Mouse (Mus musculus): ENCODE results near the gene Parl. TPM values are rescaled to one million over a fixed set of nuclear protein-coding genes. Genes with fewer than 3 reads are reported as not detected.

Parl gene
- total RNA-seq, 2 experiments from 2014 or later = 53.5 to 64.1 TPM

GRCm38 (mm10) chr16:20238646-20239045 is 63.5 kb downstream of the Parl start:
- DNase-seq (ENCODE audit: extremely low spot score in 1 of 2, low spot score in 1 of 2) = no peak

DNA sequence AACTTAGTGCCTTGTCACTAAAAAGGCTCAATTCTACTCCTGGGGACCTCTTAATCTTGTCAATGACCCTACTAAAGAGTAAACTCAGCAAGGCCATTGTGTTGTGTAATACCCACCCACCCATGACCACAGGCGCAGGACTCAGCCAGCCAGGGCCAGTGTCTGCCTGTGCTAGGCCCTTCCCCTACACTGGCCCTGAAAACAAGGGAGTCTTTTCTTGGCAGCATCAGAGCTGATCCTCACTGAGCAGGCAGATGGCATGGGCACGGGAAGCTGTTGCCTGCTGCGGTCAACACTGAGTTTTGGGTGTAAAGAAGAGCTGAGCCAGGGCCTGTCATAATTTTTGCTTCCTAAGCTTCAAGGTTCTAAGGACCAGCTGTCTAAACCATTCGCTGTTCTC is 64.8 kb downstream of the Parl start:
- DNase-seq (ENCODE audit: extremely low spot score in 1 of 2, low spot score in 1 of 2) = no peak

DNA sequence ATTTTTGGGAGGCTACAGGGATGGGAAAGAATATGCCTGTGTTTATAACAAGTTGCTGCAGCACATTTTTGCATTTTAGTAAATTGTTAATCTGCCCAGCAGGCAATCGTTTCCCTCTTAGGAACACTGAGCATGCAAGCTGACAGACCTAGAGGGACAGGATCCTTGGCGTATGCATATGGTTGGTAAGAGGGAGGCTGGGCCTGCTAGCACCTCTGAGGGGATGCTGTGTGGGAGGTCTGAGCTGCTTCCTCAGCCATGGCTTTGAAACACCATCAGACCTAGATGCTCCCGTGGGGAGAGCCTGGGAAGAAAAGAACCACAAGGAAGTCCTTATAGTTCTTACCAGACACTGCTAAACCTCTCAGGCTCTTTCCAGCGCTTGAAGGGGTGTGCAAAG is 67.8 kb downstream of the Parl start:
- no peak for DNase-seq (ENCODE audit: extremely low spot score in 1 of 2, low spot score in 1 of 2)

Other genes starting within 250 kb of the Parl start
- gene Klhl24, start 204.8 kb downstream of the Parl start, total RNA-seq (2021) = 10 to 100 TPM; 81.5 to 82.6 TPM
- 10 to 100 TPM; 29.8 to 46.5 TPM for gene Yeats2, start 161.3 kb downstream of the Parl start, total RNA-seq (2021)
- 10 to 100 TPM; 41.0 to 42.1 TPM for gene Map6d1, start 61.0 kb downstream of the Parl start, total RNA-seq (2021)
- not detected for gene Cyp2ab1, start 23.0 kb upstream of the Parl start, total RNA-seq (2021)
- gene Abcc5, start 124.0 kb upstream of the Parl start, total RNA-seq (2021) = 100 to 1,000 TPM; 168 to 224 TPM
- 10 to 100 TPM; 46.0 to 53.3 TPM for gene Eif2b5, start 196.4 kb upstream of the Parl start, total RNA-seq (2021)
- gene Dvl3, start 214.6 kb upstream of the Parl start, total RNA-seq (2021) = 10 to 100 TPM; 57.2 to 68.3 TPM
- gene Ap2m1, start 233.1 kb upstream of the Parl start, total RNA-seq (2021) = 100 to 1,000 TPM; 753 to 800 TPM
- gene Abcf3, start 246.2 kb upstream of the Parl start, total RNA-seq (2021) = 10 to 100 TPM; 79.4 to 89.4 TPM